ENCODE assay signal across 9 mouse cellular contexts in genomic region chr9:54614182-54614850, GRCm38 (mm10). TPM values are rescaled to one million over a fixed set of nuclear protein-coding genes. Genes with fewer than 3 reads are reported as not detected.
A peak's percentile ranks its signal among the peaks of the same experiment; 100 is the strongest.
DNase-seq lines count a peak whose midpoint lies in the region; ATAC-seq and TF ChIP-seq lines count a peak whose summit lies in the region.
"Had no signal": no experiment of that assay in that cellular context is flagged by ENCODE, and none has a peak within 500 bp of the region (broad histone marks: within the 10 kb centered on the region; RNA-seq: fewer than 3 reads in every experiment).

No protein-coding gene starts in this region.

- 47% methylated on average over 13 of the region's 13 CpGs for WGBS in heart, adult 2 months
- WGBS in heart, embryonic 12.5 days, result 48% methylated on average over 13 of the region's 13 CpGs
- 72% methylated on average over 13 of the region's 13 CpGs for WGBS in midbrain, embryonic 15.5 days

- H3K27me3 ChIP-seq in heart, adult 2 months (ENCODE audit: control insufficient read depth, insufficient read depth, low read length), result no peaks in the 10 kb centered on the region
- no peaks in the 10 kb centered on the region for H3K27me3 ChIP-seq in heart, embryonic 12.5 days (replicated peaks)
- H3K27me3 ChIP-seq in midbrain, embryonic 15.5 days (replicated peaks), result no peaks in the 10 kb centered on the region
- H3K27me3 ChIP-seq: lung, embryonic 15.5 days had no signal

- H3K79me2 ChIP-seq in heart, adult 2 months (replicated peaks; ENCODE audit: control insufficient read depth, insufficient read depth, low read length), result no peaks in the 10 kb centered on the region

- H3K9ac ChIP-seq in heart, adult 2 months (ENCODE audit: low read depth, low read length), result no peak overlapping the region
- no peak overlapping the region for H3K9ac ChIP-seq in heart, embryonic 12.5 days
- no peak overlapping the region for H3K9ac ChIP-seq in midbrain, embryonic 15.5 days
- H3K9ac ChIP-seq: lung, embryonic 15.5 days had no signal

- no peak for DNase-seq in heart, adult 2 months
- peak; percentile 20 for DNase-seq in cerebellum, adult 11-12 months
- peak; percentile 19 to 73 for DNase-seq in layer of hippocampus, postnatal 14 days (ENCODE audit: low spot score in 2 of 2)
- no peak for DNase-seq in gastrocnemius, postnatal 25 days

- no peaks in the 10 kb centered on the region for H3K9me3 ChIP-seq in heart, embryonic 12.5 days (replicated peaks)
- no peaks in the 10 kb centered on the region for H3K9me3 ChIP-seq in midbrain, embryonic 15.5 days
- H3K9me3 ChIP-seq: lung, embryonic 15.5 days had no signal

- H3K4me2 ChIP-seq in heart, embryonic 12.5 days, result no peak overlapping the region
- no peak overlapping the region for H3K4me2 ChIP-seq in midbrain, embryonic 15.5 days
- H3K4me2 ChIP-seq: lung, embryonic 15.5 days had no signal

- no peak overlapping the region for H3K4me3 ChIP-seq in heart, adult 2 months
- no peak overlapping the region for H3K4me3 ChIP-seq in heart, embryonic 12.5 days
- no peak overlapping the region for H3K4me3 ChIP-seq in midbrain, embryonic 15.5 days
- H3K4me3 ChIP-seq: lung, embryonic 15.5 days had no signal

- no peak for TF ChIP-seq EP300 in heart, adult 2 months (IDR thresholded peaks at IDR 0.05; ENCODE audit: insufficient read depth, low read depth, low read length)

- no peak for ATAC-seq in heart, embryonic 12.5 days (ENCODE audit: insufficient number of reproducible peaks, low FRiP score)
- peak; percentile 64 for ATAC-seq in CD4-positive, CD25-positive, alpha-beta regulatory T cell, adult 4 months
- ATAC-seq in granulocyte monocyte progenitor cell, adult 5-6 weeks (replicated peaks; ENCODE audit: poor library complexity, severe bottlenecking), result peak; percentile 78
- peak; percentile 67; the same call in 1 of the 2 replicates for ATAC-seq in midbrain, embryonic 15.5 days (replicated peaks)

- peak; percentile 84 for TF ChIP-seq CTCF in heart, adult 2 months (IDR thresholded peaks at IDR 0.05)

- H3K4me1 ChIP-seq in heart, adult 2 months (ENCODE audit: control insufficient read depth, insufficient read depth, low read length), result no peaks in the 10 kb centered on the region
- peaks cover 2% of the 10 kb centered on the region; the same call in 1 of the 2 replicates for H3K4me1 ChIP-seq in heart, embryonic 12.5 days (replicated peaks)
- H3K4me1 ChIP-seq in midbrain, embryonic 15.5 days, result no peaks in the 10 kb centered on the region
- H3K4me1 ChIP-seq: lung, embryonic 15.5 days had no signal

- no peaks in the 10 kb centered on the region for H3K36me3 ChIP-seq in heart, adult 2 months (ENCODE audit: control insufficient read depth, insufficient read depth, low read length)
- no peaks in the 10 kb centered on the region for H3K36me3 ChIP-seq in heart, embryonic 12.5 days
- H3K36me3 ChIP-seq in midbrain, embryonic 15.5 days (replicated peaks), result no peaks in the 10 kb centered on the region
- H3K36me3 ChIP-seq: lung, embryonic 15.5 days had no signal

- no peak for TF ChIP-seq POLR2A in heart, adult 2 months (IDR thresholded peaks at IDR 0.05; ENCODE audit: insufficient read depth, low read depth, low read length)

- intact Hi-C loops in heart, adult 2 months (cut with DNase I), result loop anchor here (1.0 to 5.0 kb wide), 2 partner anchors 62 to 208 kb away; no protein-coding TSS in a partner anchor

- H3K27ac ChIP-seq in heart, adult 2 months, result no peak overlapping the region
- no peak overlapping the region for H3K27ac ChIP-seq in heart, embryonic 12.5 days (ENCODE audit: poor library complexity, severe bottlenecking)
- H3K27ac ChIP-seq in midbrain, embryonic 15.5 days, result no peak overlapping the region
- H3K27ac ChIP-seq: lung, embryonic 15.5 days had no signal

RNA-seq across cellular contexts. Expression of gene Idh3a, which starts 28.2 kb away (rescaled TPM):
- 100 to 1,000 TPM; 507 to 582 TPM for total RNA-seq in heart, adult 2 months (2021)
- 367 and 618 TPM in 2 replicates for polyA plus RNA-seq in heart, adult 2 months (2012; rRNA removed)
- 457 and 462 TPM in 2 replicates for polyA plus RNA-seq in heart, embryonic 12.5 days (2016; fragmentation: Nextera tagmentation; extraction: Ambion mirVana)
- 100 to 1,000 TPM; 118 TPM for polyA plus RNA-seq in CD4-positive, CD25-positive, alpha-beta regulatory T cell, adult 4 months (2017; shearing (Covaris generic))
- 100 and 111 TPM in 2 replicates for total RNA-seq in granulocyte monocyte progenitor cell, adult 5-6 weeks (2014; fragmentation: Nextera tagmentation)
- 83.9 and 89.1 TPM in 2 replicates for total RNA-seq in granulocyte monocyte progenitor cell, adult 5-6 weeks (2017)
- total RNA-seq in layer of hippocampus, postnatal 14 days (2021), result 100 to 1,000 TPM; 210 to 214 TPM
- polyA plus RNA-seq in midbrain, embryonic 15.5 days (2015; fragmentation: Nextera tagmentation; extraction: Ambion mirVana), result 132 and 136 TPM in 2 replicates
- 100 to 1,000 TPM; 561 to 568 TPM for total RNA-seq in gastrocnemius, postnatal 25 days (2021)

RNA-seq across cellular contexts. Expression of gene Acsbg1, which starts 47.4 kb away (rescaled TPM):
- total RNA-seq in heart, adult 2 months (2021), result under 1 TPM; 0.30 to 0.31 TPM
- 0.70 and 0.85 TPM in 2 replicates for polyA plus RNA-seq in heart, adult 2 months (2012; rRNA removed)
- polyA plus RNA-seq in heart, embryonic 12.5 days (2016; fragmentation: Nextera tagmentation; extraction: Ambion mirVana), result 0.20 TPM in 1 of 2 replicates, not detected in the other
- 10 to 100 TPM; 41.1 to 75.2 TPM for polyA plus RNA-seq in CD4-positive, CD25-positive, alpha-beta regulatory T cell, adult 4 months (2017; shearing (Covaris generic))
- not detected in 2 replicates for total RNA-seq in granulocyte monocyte progenitor cell, adult 5-6 weeks (2014; fragmentation: Nextera tagmentation)
- total RNA-seq in granulocyte monocyte progenitor cell, adult 5-6 weeks (2017), result not detected in 2 replicates
- 100 to 1,000 TPM; 115 TPM for total RNA-seq in layer of hippocampus, postnatal 14 days (2021)
- polyA plus RNA-seq in midbrain, embryonic 15.5 days (2015; fragmentation: Nextera tagmentation; extraction: Ambion mirVana), result 17.9 and 22.6 TPM in 2 replicates
- under 1 TPM; 0.32 to 0.33 TPM for total RNA-seq in gastrocnemius, postnatal 25 days (2021)

RNA-seq across cellular contexts. Expression of gene Cib2, which starts 54.3 kb away (rescaled TPM):
- total RNA-seq in heart, adult 2 months (2021), result 1 to 10 TPM; 2.1 TPM
- polyA plus RNA-seq in heart, adult 2 months (2012; rRNA removed), result 4.1 and 5.9 TPM in 2 replicates
- 4.1 and 4.9 TPM in 2 replicates for polyA plus RNA-seq in heart, embryonic 12.5 days (2016; fragmentation: Nextera tagmentation; extraction: Ambion mirVana)
- 1 to 10 TPM in 1 of 2 experiments, not detected in 1; 1.6 TPM for polyA plus RNA-seq in CD4-positive, CD25-positive, alpha-beta regulatory T cell, adult 4 months (2017; shearing (Covaris generic))
- 1.1 and 1.6 TPM in 2 replicates for total RNA-seq in granulocyte monocyte progenitor cell, adult 5-6 weeks (2014; fragmentation: Nextera tagmentation)
- total RNA-seq in granulocyte monocyte progenitor cell, adult 5-6 weeks (2017), result 0.39 and 0.57 TPM in 2 replicates
- total RNA-seq in layer of hippocampus, postnatal 14 days (2021), result 10 to 100 TPM; 20.5 to 21.9 TPM
- 43.2 and 44.6 TPM in 2 replicates for polyA plus RNA-seq in midbrain, embryonic 15.5 days (2015; fragmentation: Nextera tagmentation; extraction: Ambion mirVana)
- 100 to 1,000 TPM; 101 to 109 TPM for total RNA-seq in gastrocnemius, postnatal 25 days (2021)

Comparison
In these comparisons a context has a peak if more than half of its experiments do, and no peak if none do; other contexts are left out.
1. DNase-seq: peak in cerebellum, adult 11-12 months (single experiment) and layer of hippocampus, postnatal 14 days (2 of 2); none in heart, adult 2 months (0 of 2) and gastrocnemius, postnatal 25 days (single experiment).
2. RNA of gene Acsbg1, which starts 47.4 kb away (total RNA-seq): 115 TPM in layer of hippocampus, postnatal 14 days; 0.32 to 0.33 TPM in gastrocnemius, postnatal 25 days, 0.30 to 0.31 TPM in heart, adult 2 months and not detected in granulocyte monocyte progenitor cell, adult 5-6 weeks; every median in the first group is over 10 times any median in the second.
3. RNA of gene Cib2, which starts 54.3 kb away (total RNA-seq): 101 to 109 TPM in gastrocnemius, postnatal 25 days and 20.5 to 21.9 TPM in layer of hippocampus, postnatal 14 days; 2.1 TPM in heart, adult 2 months and 0.39 to 1.6 TPM in granulocyte monocyte progenitor cell, adult 5-6 weeks; every median in the first group is over 4 times any median in the second.